Mouse (Mus musculus) myocyte (in vitro differentiated cells): Measurements from ENCODE around the gene Il12rb2.

ENCODE experiments used
- CEBPB ChIP-seq: IDR thresholded peaks from 2 replicates; pipeline ENCODE4 v1.6.1; 2011; ENCODE audit warnings: mild to moderate bottlenecking, moderate library complexity; ENCODE audit not compliant: poor library complexity, insufficient read depth, severe bottlenecking
- E2F4 ChIP-seq: IDR thresholded peaks from one replicate; pipeline ENCODE4 v1.6.1; 2011; ENCODE audit warnings: mild to moderate bottlenecking, control low read depth, moderate library complexity; ENCODE audit not compliant: insufficient read depth
- MAX ChIP-seq: IDR thresholded peaks from one replicate; pipeline ENCODE4 v1.6.1; 2011; ENCODE audit warnings: low read depth, mild to moderate bottlenecking, control low read depth
- MYOD1 ChIP-seq, 3 experiments: IDR thresholded peaks; one replicate each; pipeline ENCODE4 v1.6.1; 2011; ENCODE audit warnings: control low read depth in 2 of 3, low read depth in 2 of 3, mild to moderate bottlenecking in 2 of 3, moderate library complexity in 1 of 3; ENCODE audit not compliant: insufficient read length in 2 of 3, control insufficient read depth in 1 of 3
- MYOG ChIP-seq, 3 experiments: IDR thresholded peaks; one replicate each; pipeline ENCODE4 v1.6.1; 2011; ENCODE audit warnings: control low read depth in 2 of 3, low read depth in 2 of 3, mild to moderate bottlenecking in 2 of 3; ENCODE audit not compliant: insufficient read length in 2 of 3, control insufficient read depth in 1 of 3, insufficient read depth in 1 of 3
- POLR2A ChIP-seq: IDR thresholded peaks from one replicate; pipeline ENCODE4 v1.6.1; 2011; ENCODE audit warnings: low read depth, mild to moderate bottlenecking, control low read depth, moderate library complexity; ENCODE audit not compliant: insufficient read length
- POLR2AphosphoS2 ChIP-seq: IDR thresholded peaks from one replicate; pipeline ENCODE4 v1.6.1; 2011; ENCODE audit warnings: low read depth, control low read depth; ENCODE audit not compliant: insufficient read length
- REST ChIP-seq: IDR thresholded peaks from one replicate; pipeline ENCODE4 v1.6.1; 2011; ENCODE audit warnings: mild to moderate bottlenecking, control low read depth, moderate library complexity; ENCODE audit not compliant: insufficient read depth, insufficient read length
- SRF ChIP-seq: IDR thresholded peaks from one replicate; pipeline ENCODE4 v1.6.1; 2011; ENCODE audit warnings: low read depth; ENCODE audit not compliant: control insufficient read depth, insufficient read length
- TCF12 ChIP-seq: IDR thresholded peaks from one replicate; pipeline ENCODE4 v1.6.1; 2011; ENCODE audit warnings: mild to moderate bottlenecking, control low read depth; ENCODE audit not compliant: poor library complexity, insufficient read depth, severe bottlenecking
- TCF3 ChIP-seq: IDR thresholded peaks from one replicate; pipeline ENCODE4 v1.6.1; 2011; ENCODE audit warnings: low read depth, control low read depth; ENCODE audit not compliant: insufficient read length
- USF1 ChIP-seq: IDR thresholded peaks from one replicate; pipeline ENCODE4 v1.6.1; 2011; ENCODE audit warnings: low read depth, mild to moderate bottlenecking, control low read depth, moderate library complexity

GRCm38 (mm10) chr6:67415276-67415675 is 39.3 kb upstream of the Il12rb2 start:
- TF ChIP-seq USF1 (no peak), MYOD1 (IDR thresholded peaks at IDR 0.05; ENCODE audit: control insufficient read depth in 1 of 3, insufficient read length in 2 of 3, low read depth in 2 of 3) (no peak), TCF12 (no peak), POLR2A (no peak), CEBPB (no peak), MAX (no peak), MYOG (IDR thresholded peaks at IDR 0.05; ENCODE audit: control insufficient read depth in 1 of 3, insufficient read depth in 1 of 3, insufficient read length in 2 of 3, low read depth in 2 of 3) (no peak), E2F4 (no peak), POLR2AphosphoS2 (no peak), SRF (no peak), REST (no peak), TCF3 (no peak)
